Mouse (Mus musculus) frontal cortex, postnatal 36 days (tissue): ENCODE measurements around the gene Gm45716.

Experiments used
- DNase-seq, 2 experiments: peaks; one replicate each; pipeline ENCODE4 v3.0.0; 2022; ENCODE audit warnings: low spot score in 2 of 2

Gm45716 gene

DNA sequence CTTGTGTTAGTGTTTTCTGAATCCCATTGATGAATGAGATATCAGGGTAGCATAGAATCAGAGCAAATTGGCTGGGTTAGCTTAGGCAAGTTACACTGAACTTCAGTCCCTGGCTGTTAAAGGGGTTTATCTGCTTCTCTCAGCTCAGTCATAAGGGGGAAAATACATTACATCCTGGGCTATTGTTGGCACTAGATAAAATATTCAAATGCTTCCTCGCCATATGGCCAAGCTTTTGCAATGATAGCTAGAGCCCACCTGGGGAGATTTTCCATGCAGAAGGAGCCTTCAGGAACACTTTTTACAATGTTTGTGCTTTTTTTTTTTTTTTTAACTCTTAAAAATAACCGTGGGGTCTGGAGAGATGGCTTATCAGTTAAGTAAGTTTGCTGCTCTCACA, 96.6 kb downstream of the Gm45716 start:
- DNase-seq, result no peak

DNA sequence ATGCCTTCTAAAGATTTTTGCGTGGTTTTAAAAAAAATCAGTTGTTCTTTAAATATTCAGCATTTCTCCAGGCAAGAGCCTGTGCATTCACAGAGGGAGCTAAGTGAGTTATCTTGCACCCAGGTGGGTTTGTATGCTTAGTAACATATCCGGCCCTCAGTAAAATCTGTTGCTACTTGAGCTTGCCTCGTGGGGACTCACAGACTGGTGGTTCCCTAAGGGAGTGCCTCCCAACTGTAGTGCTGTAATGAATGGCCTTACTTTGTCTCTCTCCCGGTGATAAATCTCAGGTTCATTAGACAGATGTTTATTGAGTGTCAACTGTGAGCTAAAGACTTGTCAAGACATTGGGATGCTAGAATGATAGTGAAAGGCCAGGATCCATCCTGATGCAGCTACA, 97.1 kb downstream of the Gm45716 start:
- no peak for DNase-seq

DNA sequence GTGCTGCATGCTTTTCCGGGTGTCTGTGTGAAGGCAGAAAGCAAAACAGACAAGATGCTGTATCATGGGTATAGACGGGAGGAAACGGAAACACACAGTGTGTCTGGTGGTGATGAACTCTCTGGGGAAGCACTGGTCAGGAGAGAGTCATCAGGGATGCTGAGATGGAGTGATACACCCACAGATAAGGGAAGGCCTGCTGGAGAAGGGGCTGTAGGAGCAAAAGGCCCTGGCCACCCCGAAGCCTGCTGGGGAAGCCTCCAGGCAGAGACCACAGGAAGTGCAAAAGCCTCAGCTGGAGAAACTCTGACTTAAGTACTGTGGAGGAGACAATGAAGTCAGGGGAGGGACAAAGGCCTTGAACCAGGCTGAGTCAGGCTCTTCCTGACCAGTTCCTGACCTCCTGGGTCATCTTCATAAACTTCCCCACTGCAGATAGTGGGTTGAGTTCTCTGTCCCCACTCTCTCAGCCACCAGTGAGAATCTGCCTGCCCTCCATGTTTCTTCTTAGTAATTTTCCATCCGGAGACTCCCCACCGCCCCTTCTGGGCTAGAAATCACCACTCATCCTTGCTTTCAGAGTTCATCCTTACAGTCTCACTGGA, 99.2 kb downstream of the Gm45716 start:
- DNase-seq, result no peak

DNA sequence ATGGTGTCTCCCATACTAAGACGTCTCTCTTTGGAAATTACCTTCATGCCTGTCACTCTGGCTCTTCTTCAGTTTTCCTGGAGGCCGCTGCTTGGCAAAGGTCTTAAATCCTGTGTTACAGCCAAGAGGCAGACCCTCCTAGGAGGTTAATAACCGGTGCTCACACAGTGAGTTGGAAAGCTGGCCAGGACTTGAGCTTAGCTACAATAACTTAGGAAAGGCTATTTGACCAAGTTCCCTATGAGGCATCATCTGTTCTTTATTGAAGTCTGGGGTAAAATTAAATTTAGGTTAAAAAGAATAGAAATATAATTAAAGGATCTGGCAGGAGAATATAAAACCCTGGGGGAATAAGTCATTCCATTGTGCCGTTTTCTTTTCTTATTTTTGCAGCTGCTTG, 103.7 kb downstream of the Gm45716 start:
- DNase-seq, result no peak

DNA sequence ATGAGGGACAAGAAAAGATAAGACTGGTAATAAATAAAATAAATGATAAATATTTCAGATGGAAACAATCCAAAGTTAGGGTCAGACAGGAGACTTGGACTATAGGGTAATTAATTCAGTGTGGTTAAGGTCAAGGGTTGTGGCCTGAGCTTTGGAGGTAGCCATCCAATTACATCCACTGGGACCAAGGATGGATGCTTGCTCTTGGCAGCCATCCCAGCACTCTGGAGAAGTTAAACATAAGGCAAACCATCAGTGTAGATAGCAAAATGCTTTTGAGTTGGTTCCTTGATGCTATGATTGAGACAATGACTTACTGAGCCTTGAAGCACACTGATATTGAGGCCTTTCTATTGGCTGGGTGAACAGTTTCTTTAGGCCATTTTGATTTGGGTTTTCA, 105.3 kb downstream of the Gm45716 start:
- no peak for DNase-seq

DNA sequence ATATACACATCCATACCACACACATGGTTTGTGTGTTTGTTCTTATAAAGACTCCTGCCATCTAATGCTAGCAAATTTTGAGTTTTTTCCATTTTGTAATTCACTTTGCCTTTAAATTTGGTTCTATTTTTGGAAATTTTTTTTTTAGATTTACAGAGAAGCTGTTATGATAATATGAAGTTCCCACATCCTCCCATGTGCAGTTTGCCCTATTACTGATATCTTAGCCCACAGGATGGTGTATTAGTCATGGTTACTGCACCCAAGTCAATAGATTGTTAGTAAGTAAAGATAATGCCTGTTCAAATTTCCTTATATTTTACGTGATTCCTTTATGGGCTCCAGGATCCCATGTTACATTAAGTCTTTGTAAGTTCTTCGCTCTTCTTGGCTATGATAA, 107.1 kb downstream of the Gm45716 start:
- DNase-seq, result no peak
